Mouse (Mus musculus): ENCODE measurements around the gene AI413582. TPM values are rescaled to one million over a fixed set of nuclear protein-coding genes. Genes with fewer than 3 reads are reported as not detected.

Gene AI413582
- polyA plus RNA-seq, 1 experiment from 2014 or later = 28.4 TPM

DNA sequence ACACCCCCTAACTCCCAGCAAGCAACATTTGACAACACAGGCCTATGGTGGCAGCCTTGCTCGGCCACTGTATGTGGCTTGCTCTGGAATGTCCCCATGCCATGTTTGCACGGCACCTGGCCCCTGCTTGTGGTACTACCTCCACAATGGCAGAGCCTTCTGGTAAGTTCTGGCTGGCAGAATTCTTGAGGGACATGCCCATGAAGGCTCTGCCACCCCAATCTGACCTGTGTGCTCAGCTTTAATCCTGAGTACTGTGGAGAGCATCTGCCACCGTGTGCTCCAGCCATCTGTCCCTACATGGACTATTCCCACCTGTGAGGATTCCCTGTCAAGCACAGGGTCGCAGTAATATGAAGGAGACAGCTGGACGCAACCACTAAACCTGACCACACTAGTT lies 35.3 kb upstream of the AI413582 start:
- 82% methylated on average over 5 of the region's 5 CpGs for WGBS
- no peak overlapping the region for H3K9ac ChIP-seq (ENCODE audit: low read depth, low read length)
- no peaks in the 10 kb centered on the region for H3K9me3 ChIP-seq (ENCODE audit: control insufficient read depth, low read length)
- no peaks in the 10 kb centered on the region for H3K27me3 ChIP-seq (replicated peaks; ENCODE audit: control insufficient read depth, insufficient read depth, low read length)
- ATAC-seq (replicated peaks; ENCODE audit: low FRiP score) (no peak), DNase-seq (ENCODE audit: low spot score) (no peak)
- no peak overlapping the region for H3K27ac ChIP-seq (ENCODE audit: low read depth, low read length)
- peaks cover 31% of the 10 kb centered on the region for H3K4me1 ChIP-seq (replicated peaks; ENCODE audit: control insufficient read depth, insufficient read depth, low read length)
- no peak overlapping the region for H3K4me3 ChIP-seq (ENCODE audit: low read depth, low read length)
- no peak overlapping the region for H3K4me2 ChIP-seq
- peaks cover 5% of the 10 kb centered on the region; the same call in 1 of the 2 replicates for H3K36me3 ChIP-seq (ENCODE audit: control insufficient read depth, insufficient read depth, low read length)

DNA sequence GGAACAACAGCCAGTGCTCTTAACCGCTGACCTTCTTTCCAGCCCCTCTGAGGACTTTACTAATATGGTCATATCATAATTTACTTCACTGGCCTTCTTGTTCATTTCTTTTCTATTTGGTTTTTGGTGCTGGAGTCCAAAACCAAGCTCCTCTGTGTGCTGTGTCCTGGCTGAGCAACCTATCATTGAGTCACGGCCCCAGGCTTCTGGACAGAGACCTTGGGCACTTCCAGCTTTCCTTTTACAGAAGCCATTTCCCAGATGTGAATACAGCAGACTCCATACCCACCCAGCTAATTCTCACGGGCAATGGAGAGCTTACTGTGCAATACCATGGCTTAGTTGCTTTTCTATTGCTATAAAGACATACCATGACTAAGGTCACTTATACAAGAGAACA lies 34.7 kb upstream of the AI413582 start:
- H3K27ac ChIP-seq (ENCODE audit: low read depth, low read length) = no peak overlapping the region
- H3K9ac ChIP-seq (ENCODE audit: low read depth, low read length) = no peak overlapping the region
- no peak for DNase-seq (ENCODE audit: low spot score)
- H3K36me3 ChIP-seq (ENCODE audit: control insufficient read depth, insufficient read depth, low read length) = peaks cover 5% of the 10 kb centered on the region
- H3K4me2 ChIP-seq = no peak overlapping the region
- peaks cover 29% of the 10 kb centered on the region for H3K4me1 ChIP-seq (replicated peaks; ENCODE audit: control insufficient read depth, insufficient read depth, low read length)
- no peaks in the 10 kb centered on the region for H3K27me3 ChIP-seq (replicated peaks; ENCODE audit: control insufficient read depth, insufficient read depth, low read length)
- no peak overlapping the region for H3K4me3 ChIP-seq (ENCODE audit: low read depth, low read length)
- no peak for ATAC-seq (replicated peaks; ENCODE audit: low FRiP score)
- 79% methylated on average over 3 of the region's 3 CpGs for WGBS
- no peaks in the 10 kb centered on the region for H3K9me3 ChIP-seq (ENCODE audit: control insufficient read depth, low read length)

DNA sequence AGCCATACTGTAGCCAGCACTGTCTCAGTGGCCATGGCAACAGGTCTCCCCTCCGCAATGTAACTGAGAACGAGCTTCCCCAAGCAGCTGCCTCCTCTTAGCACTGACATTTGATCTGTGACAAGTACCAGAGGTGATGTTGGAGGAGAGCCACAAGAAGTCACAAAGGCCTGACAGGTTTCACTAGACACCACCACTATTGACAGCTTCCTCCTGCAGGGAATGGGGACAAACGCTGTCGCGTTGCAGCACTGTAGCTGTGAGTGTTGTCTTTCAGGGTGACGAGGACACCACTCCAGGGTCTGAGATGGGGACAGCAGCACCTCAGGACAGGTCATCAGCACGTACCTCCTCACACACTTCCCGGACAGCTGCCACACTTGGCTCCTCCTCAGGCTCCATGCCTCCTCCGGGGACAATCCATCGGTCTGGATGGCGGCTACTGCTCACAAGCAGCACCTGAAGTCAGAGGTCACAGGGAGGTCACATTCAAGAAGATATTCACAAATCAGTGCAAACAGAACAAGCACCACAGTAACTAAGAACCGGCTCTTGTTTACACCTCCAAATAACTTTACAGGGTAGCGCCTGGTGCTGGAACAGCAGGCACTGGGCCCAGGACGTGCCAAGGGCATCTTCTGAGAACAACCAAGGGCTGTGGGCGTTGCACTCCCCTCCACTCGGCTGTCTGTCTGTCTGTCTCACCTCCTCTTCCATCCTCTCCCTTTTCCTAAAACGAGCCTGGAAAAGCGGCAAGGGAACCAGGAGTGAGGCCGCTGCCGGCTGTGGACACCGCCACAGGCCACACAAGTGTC lies 31.0 kb upstream of the AI413582 start:
- Histone ChIP-seq H3K4me2 (no peak overlapping the region), H3K27me3 (replicated peaks; ENCODE audit: control insufficient read depth, insufficient read depth, low read length) (no peaks in the 10 kb centered on the region), H3K9ac (ENCODE audit: low read depth, low read length) (no peak overlapping the region), H3K4me1 (replicated peaks; ENCODE audit: control insufficient read depth, insufficient read depth, low read length) (peaks cover 7% of the 10 kb centered on the region), H3K27ac (ENCODE audit: low read depth, low read length) (no peak overlapping the region), H3K9me3 (ENCODE audit: control insufficient read depth, low read length) (no peaks in the 10 kb centered on the region), H3K36me3 (ENCODE audit: control insufficient read depth, insufficient read depth, low read length) (peaks cover 23% of the 10 kb centered on the region), H3K4me3 (ENCODE audit: low read depth, low read length) (no peak overlapping the region)
- WGBS = 78% methylated on average over 21 of the region's 21 CpGs
- no peak for DNase-seq (ENCODE audit: low spot score)
- no peak for ATAC-seq (replicated peaks; ENCODE audit: low FRiP score)

DNA sequence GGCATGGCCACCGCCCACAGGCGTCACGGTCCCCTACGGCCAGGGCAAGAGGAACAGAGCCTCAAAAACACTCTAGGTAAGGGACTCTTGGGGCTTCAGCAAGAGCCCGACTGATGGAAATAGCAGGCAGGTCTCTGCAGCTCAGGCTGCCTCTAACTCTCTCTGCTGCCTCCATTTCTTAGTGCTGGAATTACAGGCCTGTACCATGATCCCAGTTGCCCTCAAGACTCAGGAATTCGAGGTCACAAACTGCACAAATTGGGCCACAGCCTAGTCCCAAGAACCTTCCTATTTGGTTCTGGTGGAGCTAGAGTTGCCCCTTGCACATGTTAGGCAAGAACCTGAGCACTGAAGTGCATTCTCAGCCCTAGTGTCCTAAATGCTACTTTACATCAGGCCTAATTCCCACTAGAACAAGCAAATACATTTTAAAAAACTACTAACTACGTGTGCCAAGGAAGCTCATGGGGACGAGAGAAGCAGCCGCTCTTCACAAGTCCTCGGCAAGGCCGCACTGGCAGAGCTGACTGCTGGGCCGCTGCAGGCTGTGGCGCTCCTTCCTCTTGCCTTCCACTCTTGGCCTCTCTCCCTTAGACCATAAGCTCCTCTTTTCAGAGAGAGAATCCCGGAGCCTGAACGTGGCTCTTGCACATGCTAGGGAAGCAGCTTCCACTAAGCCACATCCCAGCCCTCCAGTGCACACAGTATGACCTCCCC lies 30.3 kb upstream of the AI413582 start:
- H3K4me2 ChIP-seq = no peak overlapping the region
- no peak overlapping the region for H3K27ac ChIP-seq (ENCODE audit: low read depth, low read length)
- 86% methylated on average over 15 of the region's 15 CpGs for WGBS
- DNase-seq (ENCODE audit: low spot score) = no peak
- no peak overlapping the region for H3K9ac ChIP-seq (ENCODE audit: low read depth, low read length)
- H3K27me3 ChIP-seq (replicated peaks; ENCODE audit: control insufficient read depth, insufficient read depth, low read length) = no peaks in the 10 kb centered on the region
- H3K9me3 ChIP-seq (ENCODE audit: control insufficient read depth, low read length) = no peaks in the 10 kb centered on the region
- no peak overlapping the region for H3K4me3 ChIP-seq (ENCODE audit: low read depth, low read length)
- peaks cover 3% of the 10 kb centered on the region; the same call in 1 of the 2 replicates for H3K4me1 ChIP-seq (replicated peaks; ENCODE audit: control insufficient read depth, insufficient read depth, low read length)
- peaks cover 23% of the 10 kb centered on the region for H3K36me3 ChIP-seq (ENCODE audit: control insufficient read depth, insufficient read depth, low read length)
- no peak for ATAC-seq (replicated peaks; ENCODE audit: low FRiP score)

DNA sequence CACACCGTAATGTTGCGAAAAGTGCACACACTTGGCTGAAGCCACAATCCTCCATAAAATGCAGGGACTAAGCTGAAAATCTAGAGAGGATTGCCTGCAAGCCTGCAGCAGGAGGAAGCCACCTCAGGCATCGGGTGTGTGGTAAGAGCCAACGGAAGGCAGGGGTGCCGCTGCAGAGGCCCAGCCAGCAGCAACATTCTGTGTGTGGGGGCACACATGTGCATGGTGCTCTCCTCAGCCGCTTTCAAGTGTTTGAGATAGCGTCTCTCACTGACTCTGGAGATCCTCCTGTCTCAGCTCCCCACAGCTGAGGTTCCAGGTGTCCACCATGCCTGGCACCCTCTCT lies 27.0 kb upstream of the AI413582 start:
- Histone ChIP-seq H3K4me1 (replicated peaks; ENCODE audit: control insufficient read depth, insufficient read depth, low read length) (peaks cover 21% of the 10 kb centered on the region), H3K4me2 (no peak overlapping the region), H3K36me3 (ENCODE audit: control insufficient read depth, insufficient read depth, low read length) (peaks cover 23% of the 10 kb centered on the region), H3K27me3 (replicated peaks; ENCODE audit: control insufficient read depth, insufficient read depth, low read length) (no peaks in the 10 kb centered on the region), H3K4me3 (ENCODE audit: low read depth, low read length) (no peak overlapping the region), H3K27ac (ENCODE audit: low read depth, low read length) (no peak overlapping the region), H3K9ac (ENCODE audit: low read depth, low read length) (no peak overlapping the region), H3K9me3 (ENCODE audit: control insufficient read depth, low read length) (no peaks in the 10 kb centered on the region)
- no peak for ATAC-seq (replicated peaks; ENCODE audit: low FRiP score)
- 84% methylated on average over 7 of the region's 7 CpGs for WGBS
- no peak for DNase-seq (ENCODE audit: low spot score)

DNA sequence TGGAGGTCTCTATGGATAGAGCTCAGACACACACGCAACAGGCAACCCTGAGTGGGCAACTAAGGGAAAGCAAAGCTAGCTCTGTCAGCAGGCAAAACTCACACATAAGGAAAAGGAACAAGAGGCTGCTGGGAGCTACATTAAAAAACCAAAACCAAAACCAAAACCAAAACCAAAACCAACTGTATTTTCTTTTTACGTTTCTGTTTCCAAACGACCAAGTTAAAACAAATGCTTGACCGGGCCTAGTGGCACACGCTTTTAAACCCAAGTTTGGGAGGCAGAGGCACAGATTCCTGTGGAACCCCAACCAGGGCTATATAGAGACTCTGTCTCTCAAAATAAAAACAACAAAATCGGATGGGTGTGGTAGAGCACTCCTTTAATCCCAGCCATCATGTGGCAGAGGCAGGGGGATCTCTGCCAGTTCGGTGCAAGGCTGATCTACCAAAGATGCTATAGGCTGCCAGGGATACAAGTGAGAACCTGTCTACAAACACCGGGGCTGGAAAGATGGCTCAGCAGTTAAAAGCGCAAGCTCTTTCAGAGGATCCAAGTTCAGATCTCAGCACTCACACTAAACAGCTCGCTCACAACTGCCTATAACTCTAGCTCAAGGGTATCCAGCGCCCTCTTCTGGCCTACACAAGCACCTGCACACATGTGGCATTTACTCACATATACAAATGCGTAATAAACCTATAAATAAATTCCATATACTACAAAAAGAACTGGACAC lies 26.4 kb upstream of the AI413582 start:
- Histone ChIP-seq H3K4me1 (replicated peaks; ENCODE audit: control insufficient read depth, insufficient read depth, low read length) (peaks cover 26% of the 10 kb centered on the region), H3K4me3 (ENCODE audit: low read depth, low read length) (no peak overlapping the region), H3K9ac (ENCODE audit: low read depth, low read length) (no peak overlapping the region), H3K27me3 (replicated peaks; ENCODE audit: control insufficient read depth, insufficient read depth, low read length) (no peaks in the 10 kb centered on the region), H3K4me2 (no peak overlapping the region), H3K36me3 (ENCODE audit: control insufficient read depth, insufficient read depth, low read length) (peaks cover 26% of the 10 kb centered on the region), H3K27ac (ENCODE audit: low read depth, low read length) (no peak overlapping the region), H3K9me3 (ENCODE audit: control insufficient read depth, low read length) (no peaks in the 10 kb centered on the region)
- no peak for DNase-seq (ENCODE audit: low spot score)
- ATAC-seq (replicated peaks; ENCODE audit: low FRiP score) = no peak
- WGBS = 83% methylated on average over 12 of the region's 12 CpGs

DNA sequence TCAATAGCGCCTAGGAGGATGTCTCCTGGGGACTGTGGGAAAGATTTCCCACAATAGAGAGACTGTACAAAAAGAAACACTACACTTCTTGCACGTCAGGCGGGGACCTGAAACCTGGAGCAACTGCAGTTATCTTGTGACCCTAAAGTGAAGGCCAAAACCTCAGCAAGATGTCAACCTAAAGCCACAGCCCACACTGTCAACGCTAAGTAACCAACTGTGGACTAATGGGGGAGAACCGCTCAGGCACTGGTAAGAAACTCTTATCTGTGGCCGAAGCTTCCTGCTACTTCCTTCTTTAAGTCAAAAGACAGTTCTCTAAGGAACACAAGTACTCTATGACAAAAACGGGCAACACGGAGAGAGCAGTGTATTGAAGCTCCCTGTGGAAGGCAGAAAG lies 22.7 kb upstream of the AI413582 start:
- Histone ChIP-seq H3K9me3 (ENCODE audit: control insufficient read depth, low read length) (no peaks in the 10 kb centered on the region), H3K4me2 (no peak overlapping the region; the same call in 1 of the 2 replicates), H3K27ac (ENCODE audit: low read depth, low read length) (peak overlapping the region; percentile 56; the same call in 1 of the 2 replicates), H3K36me3 (ENCODE audit: control insufficient read depth, insufficient read depth, low read length) (peaks cover 14% of the 10 kb centered on the region), H3K27me3 (replicated peaks; ENCODE audit: control insufficient read depth, insufficient read depth, low read length) (no peaks in the 10 kb centered on the region), H3K4me1 (replicated peaks; ENCODE audit: control insufficient read depth, insufficient read depth, low read length) (peaks cover 36% of the 10 kb centered on the region), H3K4me3 (ENCODE audit: low read depth, low read length) (no peak overlapping the region), H3K9ac (ENCODE audit: low read depth, low read length) (peak overlapping the region; percentile 30; the same call in 1 of the 2 replicates)
- WGBS = 32% methylated on average over 8 of the region's 8 CpGs
- ATAC-seq (replicated peaks; ENCODE audit: low FRiP score) (no peak), DNase-seq (ENCODE audit: low spot score) (no peak)

DNA sequence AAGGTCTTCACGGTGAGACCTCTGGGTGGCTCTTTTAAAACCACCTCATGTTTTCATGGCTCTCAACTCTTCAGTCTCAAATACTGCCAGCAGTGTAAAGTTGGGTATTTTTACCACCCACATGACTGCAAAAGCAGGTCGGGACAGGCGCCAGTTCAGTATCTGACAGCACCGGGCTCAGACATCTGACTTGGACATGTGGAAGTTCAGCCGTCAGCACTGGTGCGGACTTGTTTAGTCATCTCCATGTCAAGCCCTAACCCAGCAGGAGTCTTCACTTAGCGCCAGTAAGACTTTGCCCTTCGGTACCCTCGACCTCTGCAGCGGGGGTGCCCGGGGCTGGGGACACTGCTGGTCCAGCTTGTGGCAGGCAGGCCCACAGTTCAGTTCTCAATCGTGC lies 21.7 kb upstream of the AI413582 start:
- Histone ChIP-seq H3K9me3 (ENCODE audit: control insufficient read depth, low read length) (no peaks in the 10 kb centered on the region), H3K9ac (ENCODE audit: low read depth, low read length) (no peak overlapping the region), H3K36me3 (ENCODE audit: control insufficient read depth, insufficient read depth, low read length) (peaks cover 12% of the 10 kb centered on the region; the same call in 1 of the 2 replicates), H3K4me1 (replicated peaks; ENCODE audit: control insufficient read depth, insufficient read depth, low read length) (peaks cover 43% of the 10 kb centered on the region), H3K27me3 (replicated peaks; ENCODE audit: control insufficient read depth, insufficient read depth, low read length) (no peaks in the 10 kb centered on the region), H3K4me2 (no peak overlapping the region), H3K4me3 (ENCODE audit: low read depth, low read length) (no peak overlapping the region), H3K27ac (ENCODE audit: low read depth, low read length) (peak overlapping the region; percentile 23; the same call in 1 of the 2 replicates)
- ATAC-seq (replicated peaks; ENCODE audit: low FRiP score) (no peak), DNase-seq (ENCODE audit: low spot score) (no peak)
- 65% methylated on average over 12 of the region's 12 CpGs for WGBS

Measured in liver, embryonic 11.5 days (tissue).